Mouse (Mus musculus) neural tube, embryonic 11.5 days (tissue): ENCODE data around the gene Pde2a. TPM values are rescaled to one million over a fixed set of nuclear protein-coding genes. Genes with fewer than 3 reads are reported as not detected.
A peak's percentile ranks its signal among the peaks of the same experiment; 100 is the strongest.

Experiments used
- ATAC-seq: fragments of 200-750 bp; cut with Nextera tagmentation; 2 replicates; pipeline ENCODE4 v1.8.0; 2017; ENCODE audit warnings: moderate number of reproducible peaks, mild to moderate bottlenecking, moderate TSS enrichment, moderate library complexity; ENCODE audit not compliant: insufficient read depth, low FRiP score, low TSS enrichment
- DNase-seq: peaks from one replicate; pipeline ENCODE4 v3.0.0-alpha.2; 2015; ENCODE audit warnings: low spot score
- H3K27ac ChIP-seq: fragments of 300-500 bp; sonication (generic); 2 replicates; pipeline ENCODE4 v1.5.1; 2014; ENCODE audit warnings: low read depth, mild to moderate bottlenecking, low read length
- H3K27me3 ChIP-seq: fragments of 300-500 bp; sonication (generic); 2 replicates; pipeline ENCODE4 v1.6.1; 2014; ENCODE audit warnings: mild to moderate bottlenecking, low read length, mixed read lengths; ENCODE audit not compliant: control insufficient read depth, insufficient read depth
- H3K36me3 ChIP-seq: fragments of 300-500 bp; sonication (generic); 2 replicates; pipeline ENCODE4 v1.6.1; 2014; ENCODE audit warnings: mild to moderate bottlenecking, low read length, moderate library complexity, mixed read lengths; ENCODE audit not compliant: control insufficient read depth, insufficient read depth
- H3K4me1 ChIP-seq: fragments of 300-500 bp; sonication (generic); 2 replicates; pipeline ENCODE4 v1.6.1; 2014; ENCODE audit warnings: low read length, mixed read lengths; ENCODE audit not compliant: control insufficient read depth, insufficient read depth
- H3K4me2 ChIP-seq: fragments of 300-500 bp; sonication (generic); 2 replicates; pipeline ENCODE4 v1.6.1; 2014; ENCODE audit warnings: low read depth, mild to moderate bottlenecking, moderate library complexity
- H3K4me3 ChIP-seq: fragments of 300-500 bp; sonication (generic); 2 replicates; pipeline ENCODE4 v1.5.1; 2014; ENCODE audit warnings: low read depth, low read length
- H3K9ac ChIP-seq: fragments of 300-500 bp; sonication (generic); 2 replicates; pipeline ENCODE4 v1.6.1; 2014; ENCODE audit warnings: mild to moderate bottlenecking, low read length
- H3K9me3 ChIP-seq: fragments of 300-500 bp; sonication (generic); 2 replicates; pipeline ENCODE4 v1.6.1; 2016; ENCODE audit warnings: low read length; ENCODE audit not compliant: control insufficient read depth
- WGBS: fragments of 180-500 bp; shearing (Covaris S2); extraction: QIAGEN DNeasy Blood & Tissue Kit; methylation state at CpG from one replicate; pipeline ENCODE4 v1.1.7; 2014; 5-methylcytosine and 5-hydroxymethylcytosine counted together
- polyA plus RNA-seq: library from polyadenylated mRNA; unstranded; fragments of >200 nt; fragmentation: Nextera tagmentation; extraction: Ambion mirVana; gene quantifications from 2 replicates; pipeline ENCODE4 v1.2.1, GENCODE M21; 2014

The Pde2a gene
- polyA plus RNA-seq, 1 experiment from 2014 or later, result 26.2 TPM

DNA sequence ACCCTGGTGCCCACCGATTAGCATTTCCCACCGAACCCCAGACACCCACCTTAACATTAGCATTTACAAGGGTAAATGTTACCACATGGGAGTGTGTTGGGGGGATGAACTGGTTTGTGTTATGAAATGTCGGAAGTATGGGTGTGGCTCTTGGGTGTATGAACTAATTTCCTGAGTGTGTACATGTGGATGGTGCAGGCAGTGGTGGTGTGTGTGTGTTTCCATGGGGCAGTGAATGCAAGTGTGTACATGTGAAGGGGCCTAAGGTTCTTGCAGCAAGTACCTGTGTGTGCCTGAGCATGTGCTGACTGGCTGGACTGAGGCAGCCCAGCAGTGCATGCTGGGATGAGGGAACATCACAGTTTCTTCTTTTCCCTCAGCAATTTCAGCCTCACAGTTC, 76.9 kb downstream of the Pde2a start:
- ATAC-seq (no peak), DNase-seq (no peak)
- no peaks in the 10 kb centered on the region for H3K9me3 ChIP-seq
- H3K9ac ChIP-seq, result no peak overlapping the region
- H3K27ac ChIP-seq, result no peak overlapping the region
- H3K4me3 ChIP-seq, result no peak overlapping the region
- H3K4me1 ChIP-seq, result no peaks in the 10 kb centered on the region
- WGBS, result 86% methylated on average over 3 of the region's 3 CpGs
- H3K4me2 ChIP-seq, result no peak overlapping the region
- no peaks in the 10 kb centered on the region for H3K36me3 ChIP-seq
- no peaks in the 10 kb centered on the region for H3K27me3 ChIP-seq

DNA sequence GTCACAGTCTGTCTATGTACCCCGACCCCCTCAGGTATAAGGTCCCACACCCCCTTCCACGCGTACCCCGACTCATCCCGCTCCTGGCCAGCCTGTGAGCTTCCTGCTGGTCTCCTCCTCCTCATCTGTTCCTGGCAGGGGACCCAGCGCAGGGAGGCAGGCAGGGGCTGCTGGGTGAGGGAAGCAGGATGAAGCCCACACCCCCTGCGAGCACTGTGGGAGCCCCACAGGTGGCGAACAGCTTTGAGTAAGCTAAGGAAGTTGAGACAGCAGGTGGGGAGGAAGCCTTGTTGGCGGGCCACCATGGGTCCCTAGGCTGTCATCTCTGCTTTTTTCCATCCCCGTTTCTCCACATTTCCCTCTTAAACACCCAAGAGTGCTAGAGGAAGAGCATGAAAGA, 77.8 kb downstream of the Pde2a start:
- Histone ChIP-seq H3K4me3 (no peak overlapping the region), H3K4me1 (no peaks in the 10 kb centered on the region), H3K27ac (no peak overlapping the region), H3K27me3 (no peaks in the 10 kb centered on the region), H3K9me3 (no peaks in the 10 kb centered on the region), H3K36me3 (no peaks in the 10 kb centered on the region), H3K9ac (no peak overlapping the region), H3K4me2 (no peak overlapping the region)
- no peak for DNase-seq
- 48% methylated on average over 10 of the region's 10 CpGs for WGBS
- no peak for ATAC-seq

DNA sequence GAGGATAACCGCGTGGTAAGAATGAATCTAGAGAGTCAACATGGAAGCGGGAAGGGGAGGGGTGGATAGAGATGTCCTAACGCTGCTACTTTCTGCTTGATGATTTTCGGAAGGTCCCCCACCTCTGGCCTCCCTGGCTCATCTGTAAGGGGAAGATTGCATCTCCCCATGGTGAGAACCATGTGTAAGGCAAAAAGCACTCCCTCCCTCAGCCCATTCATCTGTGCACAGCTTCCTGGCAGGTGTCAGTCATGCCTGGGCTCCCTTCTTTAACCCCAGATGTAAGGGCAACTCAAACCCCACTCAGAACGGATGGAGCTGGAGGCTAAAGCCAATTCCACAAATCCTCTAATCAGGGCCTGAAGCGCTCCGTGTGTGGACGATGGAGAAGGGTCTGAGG, 78.2 kb downstream of the Pde2a start:
- H3K27ac ChIP-seq, result no peak overlapping the region
- no peak overlapping the region for H3K4me2 ChIP-seq
- no peak overlapping the region for H3K4me3 ChIP-seq
- H3K9ac ChIP-seq, result no peak overlapping the region
- 75% methylated on average over 9 of the region's 9 CpGs for WGBS
- no peaks in the 10 kb centered on the region for H3K36me3 ChIP-seq
- no peak for ATAC-seq
- no peaks in the 10 kb centered on the region for H3K9me3 ChIP-seq
- H3K4me1 ChIP-seq, result no peaks in the 10 kb centered on the region
- no peaks in the 10 kb centered on the region for H3K27me3 ChIP-seq
- no peak for DNase-seq

DNA sequence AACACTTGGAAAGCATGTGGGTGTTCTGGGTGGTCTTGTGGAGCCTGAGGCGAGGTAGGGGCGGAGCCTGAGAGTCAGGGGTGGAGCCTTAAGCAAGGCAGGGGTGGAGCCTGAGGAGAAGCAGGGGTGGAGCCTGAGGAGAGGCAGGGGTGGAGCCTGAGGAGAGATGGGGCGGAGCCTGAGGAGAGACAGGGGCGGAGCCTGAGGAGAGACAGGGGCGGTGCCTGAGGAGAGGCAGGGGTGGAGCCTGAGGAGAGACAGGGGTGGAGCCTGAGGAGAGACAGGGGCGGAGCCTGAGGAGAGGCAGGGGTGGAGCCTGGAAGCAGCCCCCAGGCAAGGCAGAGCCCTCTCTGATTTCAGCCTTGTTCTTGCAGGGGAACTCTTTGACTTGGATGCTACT, 79.7 kb downstream of the Pde2a start:
- 72% methylated on average over 5 of the region's 6 CpGs for WGBS
- Histone ChIP-seq H3K27me3 (no peaks in the 10 kb centered on the region), H3K36me3 (no peaks in the 10 kb centered on the region), H3K9me3 (no peaks in the 10 kb centered on the region), H3K4me1 (no peaks in the 10 kb centered on the region), H3K9ac (no peak overlapping the region), H3K4me2 (no peak overlapping the region), H3K27ac (no peak overlapping the region), H3K4me3 (no peak overlapping the region)
- ATAC-seq (no peak), DNase-seq (no peak)

DNA sequence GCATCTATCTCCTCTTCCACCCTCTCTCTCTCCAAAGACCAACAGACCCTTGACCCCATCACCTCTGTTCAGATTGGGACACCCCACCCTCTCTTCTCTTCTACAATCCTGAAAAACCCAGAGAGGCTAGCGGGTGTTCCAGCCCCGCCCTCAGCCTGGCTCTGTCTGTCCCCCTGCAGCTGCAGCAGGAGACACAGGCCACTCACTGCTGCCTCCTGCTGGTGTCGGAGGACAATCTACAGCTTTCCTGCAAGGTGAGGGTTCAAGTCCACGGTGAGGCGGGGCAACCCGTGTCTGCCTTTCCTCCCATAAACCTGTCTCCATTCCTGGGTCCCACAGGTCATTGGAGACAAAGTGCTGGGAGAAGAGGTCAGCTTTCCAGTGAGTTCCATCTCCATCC, 80.2 kb downstream of the Pde2a start:
- no peaks in the 10 kb centered on the region for H3K4me1 ChIP-seq
- no peaks in the 10 kb centered on the region for H3K9me3 ChIP-seq
- no peak overlapping the region for H3K9ac ChIP-seq
- no peak overlapping the region for H3K27ac ChIP-seq
- no peaks in the 10 kb centered on the region for H3K36me3 ChIP-seq
- no peak overlapping the region for H3K4me2 ChIP-seq
- no peak overlapping the region for H3K4me3 ChIP-seq
- WGBS, result 62% methylated on average over 6 of the region's 6 CpGs
- ATAC-seq (no peak), DNase-seq (no peak)
- H3K27me3 ChIP-seq, result no peaks in the 10 kb centered on the region

DNA sequence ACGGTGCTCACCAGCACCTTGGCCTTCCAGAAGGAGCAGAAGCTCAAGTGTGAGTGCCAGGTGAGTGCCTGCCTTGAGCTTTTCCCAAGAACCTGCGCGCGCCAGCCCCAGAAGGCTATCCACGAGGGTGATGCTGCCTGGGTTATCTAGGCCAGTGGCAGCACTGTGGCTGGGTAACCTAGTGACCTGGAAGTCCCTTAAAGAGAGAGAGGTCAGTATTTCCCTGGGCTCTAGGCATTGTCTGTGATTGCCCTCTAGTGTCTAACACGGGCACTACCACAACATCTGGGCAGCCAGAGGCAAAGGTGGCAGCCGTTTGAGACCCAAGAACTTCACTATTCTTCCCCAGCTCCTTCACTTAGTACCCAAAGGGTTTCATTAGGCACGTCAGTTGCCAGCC, 81.9 kb downstream of the Pde2a start:
- Histone ChIP-seq H3K36me3 (no peaks in the 10 kb centered on the region), H3K9ac (no peak overlapping the region), H3K27me3 (no peaks in the 10 kb centered on the region), H3K4me1 (no peaks in the 10 kb centered on the region), H3K27ac (no peak overlapping the region), H3K9me3 (no peaks in the 10 kb centered on the region), H3K4me3 (no peak overlapping the region), H3K4me2 (no peak overlapping the region)
- ATAC-seq (no peak), DNase-seq (peak; percentile 58)
- WGBS, result 28% methylated on average over 8 of the region's 8 CpGs

DNA sequence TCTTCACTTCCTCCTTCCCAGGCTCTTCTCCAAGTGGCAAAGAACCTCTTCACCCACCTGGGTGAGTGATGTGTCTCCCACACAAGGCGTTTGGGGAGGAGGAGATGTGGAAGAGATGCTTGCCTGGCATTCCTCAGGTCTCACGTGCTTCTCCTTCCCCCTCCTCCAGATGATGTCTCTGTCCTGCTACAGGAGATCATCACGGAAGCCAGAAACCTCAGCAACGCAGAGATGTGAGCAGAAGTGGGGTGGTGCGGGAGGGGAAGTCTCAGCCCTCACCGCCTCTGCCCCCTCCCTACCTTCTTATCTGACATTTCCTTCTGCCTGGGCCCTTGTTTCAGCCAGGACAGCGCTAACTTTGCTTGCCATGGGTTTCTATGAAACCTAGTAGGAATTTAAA, 82.3 kb downstream of the Pde2a start:
- Histone ChIP-seq H3K9me3 (no peaks in the 10 kb centered on the region), H3K27ac (no peak overlapping the region), H3K4me3 (no peak overlapping the region), H3K4me2 (no peak overlapping the region), H3K27me3 (no peaks in the 10 kb centered on the region), H3K4me1 (no peaks in the 10 kb centered on the region), H3K36me3 (no peaks in the 10 kb centered on the region), H3K9ac (no peak overlapping the region)
- ATAC-seq (no peak), DNase-seq (no peak)
- 45% methylated on average over 7 of the region's 7 CpGs for WGBS

DNA sequence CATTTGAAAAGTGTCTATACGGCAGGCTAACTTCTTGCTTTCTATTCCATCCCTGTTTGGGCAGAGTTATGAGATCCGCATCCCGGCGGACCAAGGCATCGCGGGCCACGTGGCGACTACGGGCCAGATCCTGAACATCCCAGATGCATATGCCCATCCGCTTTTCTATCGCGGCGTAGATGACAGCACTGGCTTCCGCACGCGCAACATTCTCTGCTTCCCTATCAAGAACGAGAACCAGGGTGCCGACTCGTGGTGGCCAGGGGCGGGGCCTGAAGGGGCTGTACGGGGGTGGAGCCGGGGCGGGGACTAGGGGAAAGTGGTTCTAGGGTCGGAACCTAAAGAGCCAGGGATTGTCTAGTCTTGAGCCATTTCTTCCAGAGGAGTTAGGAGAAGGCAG, 83.0 kb downstream of the Pde2a start:
- Histone ChIP-seq H3K4me1 (no peaks in the 10 kb centered on the region), H3K36me3 (no peaks in the 10 kb centered on the region), H3K9ac (no peak overlapping the region), H3K4me2 (peak overlapping the region; percentile 33), H3K4me3 (no peak overlapping the region), H3K9me3 (no peaks in the 10 kb centered on the region), H3K27me3 (no peaks in the 10 kb centered on the region), H3K27ac (no peak overlapping the region)
- ATAC-seq (peak; percentile 23; the same call in 1 of the 2 replicates), DNase-seq (peak; percentile 51)
- 6% methylated on average over 24 of the region's 24 CpGs for WGBS

DNA sequence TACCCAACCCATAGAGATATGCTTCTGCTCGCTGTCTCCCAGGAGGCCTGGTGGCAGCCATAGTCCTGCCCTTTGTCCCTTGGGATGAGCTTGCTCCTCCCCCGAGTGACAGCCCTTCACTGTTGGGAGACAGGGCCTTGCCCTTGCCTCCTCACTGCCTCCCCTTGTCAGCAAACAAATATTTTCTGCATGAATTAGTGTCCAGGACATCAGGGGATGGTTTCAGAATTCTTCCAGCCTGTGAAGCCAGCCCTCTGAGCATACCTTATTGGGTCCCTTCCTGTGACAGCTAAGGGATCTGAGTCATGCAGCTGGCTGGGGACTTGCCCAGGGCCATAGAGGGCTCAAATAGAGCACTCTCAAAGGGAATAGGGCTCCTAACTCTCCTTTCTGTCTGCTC, 87.7 kb downstream of the Pde2a start:
- H3K27ac ChIP-seq, result no peak overlapping the region

More for the DNA sequence above, 87.7 kb downstream of the Pde2a start:
- Histone ChIP-seq H3K4me3 (no peak overlapping the region), H3K4me1 (no peaks in the 10 kb centered on the region), H3K4me2 (no peak overlapping the region), H3K36me3 (no peaks in the 10 kb centered on the region), H3K9me3 (no peaks in the 10 kb centered on the region), H3K9ac (no peak overlapping the region), H3K27me3 (no peaks in the 10 kb centered on the region)
- DNase-seq (no peak), ATAC-seq (no peak)
- 67% methylated on average over 2 of the region's 2 CpGs for WGBS
